Mouse (Mus musculus): ENCODE measurements around the gene Hp1bp3. TPM values are rescaled to one million over a fixed set of nuclear protein-coding genes. Genes with fewer than 3 reads are reported as not detected.

Gene Hp1bp3
- polyA plus RNA-seq (2015; fragmentation: Nextera tagmentation; extraction: Ambion mirVana), result 155 and 173 TPM in 2 replicates

DNA sequence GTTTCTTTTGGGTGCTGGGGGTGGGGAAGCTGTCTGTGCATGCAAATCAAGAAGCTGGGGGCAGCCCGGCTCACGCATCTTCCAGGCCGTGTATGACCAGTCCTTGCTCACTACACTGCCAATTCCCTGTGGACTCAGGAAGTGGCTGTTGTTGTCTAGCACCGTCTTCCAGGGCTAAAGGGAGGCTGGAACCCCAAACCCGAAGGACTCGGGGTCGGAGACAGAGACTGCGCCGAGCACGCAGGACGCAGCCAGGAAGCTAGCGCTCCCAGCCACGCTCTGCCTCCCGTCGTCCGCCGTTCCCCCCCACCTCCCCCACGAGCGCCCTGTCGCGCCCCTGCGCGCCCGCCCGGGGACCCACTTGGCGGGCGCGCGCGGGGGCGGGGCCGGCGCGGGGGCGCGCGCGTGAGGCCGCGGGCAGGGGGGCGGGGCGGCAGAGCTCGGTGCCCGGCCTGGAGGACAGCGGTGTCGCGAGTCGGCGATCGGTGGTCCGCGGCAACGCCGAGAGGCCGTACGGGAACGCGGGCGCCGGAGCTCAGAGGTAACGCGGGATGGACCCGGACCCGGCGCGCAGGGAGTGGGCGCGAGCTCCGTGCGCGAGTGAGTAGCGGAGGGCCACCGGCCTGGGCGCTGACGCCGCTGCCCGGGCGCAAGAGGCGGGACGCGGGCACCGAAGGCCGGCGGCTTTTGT is at the start of gene Hp1bp3:
TSS of gene Hp1bp3 (plus strand) at position 97 of the 691 bp plus-strand sequence.
- peak; percentile 90 for DNase-seq (ENCODE audit: low spot score)

DNA sequence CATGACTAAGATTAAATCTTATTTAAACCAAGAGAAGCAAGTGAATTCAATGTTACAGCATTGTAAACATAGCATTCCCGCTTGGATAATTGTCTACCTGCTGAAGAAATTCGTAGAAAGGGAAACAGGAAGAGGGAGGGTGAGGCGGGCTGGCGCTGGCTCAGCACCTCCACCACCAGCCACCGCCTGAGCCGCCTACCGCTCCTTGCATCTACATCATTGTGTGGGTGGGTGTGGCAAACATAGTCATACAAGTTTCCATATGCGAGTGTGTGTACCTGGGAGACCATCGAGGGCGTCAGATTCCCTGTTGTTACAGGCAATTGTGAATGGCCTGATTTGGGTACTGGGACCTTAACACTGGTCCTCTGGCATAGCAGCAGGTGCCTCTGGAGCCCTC is 49.6 kb upstream of the Hp1bp3 start:
- DNase-seq (ENCODE audit: low spot score), result no peak

DNA sequence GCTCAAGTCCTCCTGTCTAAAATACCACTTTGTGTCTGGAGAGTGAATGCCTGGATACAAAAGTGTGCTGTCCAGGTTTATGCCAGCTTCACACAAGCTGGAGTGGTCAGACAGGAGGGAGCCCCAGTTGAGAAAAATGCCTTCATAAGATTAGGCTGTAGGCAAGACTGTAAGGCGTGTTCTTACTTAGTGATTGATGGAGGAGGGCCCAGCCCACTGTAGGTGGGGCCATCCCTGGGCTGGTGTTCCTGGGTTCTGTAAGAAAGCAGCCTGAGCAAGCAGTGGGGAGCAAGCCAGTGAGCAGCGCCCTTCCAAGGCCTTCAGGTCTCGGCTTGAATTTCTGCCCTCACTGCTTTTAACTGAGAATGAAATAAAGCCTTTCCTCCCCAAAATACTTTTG is 47.9 kb upstream of the Hp1bp3 start:
- no peak for DNase-seq (ENCODE audit: low spot score)

DNA sequence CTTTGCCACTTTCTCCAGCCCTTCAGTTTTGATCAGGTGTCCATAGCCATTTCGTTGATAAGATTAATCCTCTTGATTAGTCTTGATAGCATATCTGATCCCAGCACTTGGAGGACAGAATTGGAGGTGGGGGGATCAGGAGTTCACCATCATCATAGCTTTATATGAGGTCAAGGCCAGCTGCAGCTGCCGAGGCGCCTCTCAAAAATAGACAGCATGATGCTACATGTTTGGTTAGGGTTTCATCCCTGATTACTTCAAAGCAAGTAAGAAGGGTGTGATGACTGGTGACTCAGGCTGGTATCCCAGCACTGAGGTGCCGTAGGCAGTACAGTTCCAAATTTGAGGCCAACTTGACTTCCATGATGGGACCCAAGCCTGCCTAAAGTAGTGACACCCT is 46.7 kb upstream of the Hp1bp3 start:
- no peak for DNase-seq (ENCODE audit: low spot score)

DNA sequence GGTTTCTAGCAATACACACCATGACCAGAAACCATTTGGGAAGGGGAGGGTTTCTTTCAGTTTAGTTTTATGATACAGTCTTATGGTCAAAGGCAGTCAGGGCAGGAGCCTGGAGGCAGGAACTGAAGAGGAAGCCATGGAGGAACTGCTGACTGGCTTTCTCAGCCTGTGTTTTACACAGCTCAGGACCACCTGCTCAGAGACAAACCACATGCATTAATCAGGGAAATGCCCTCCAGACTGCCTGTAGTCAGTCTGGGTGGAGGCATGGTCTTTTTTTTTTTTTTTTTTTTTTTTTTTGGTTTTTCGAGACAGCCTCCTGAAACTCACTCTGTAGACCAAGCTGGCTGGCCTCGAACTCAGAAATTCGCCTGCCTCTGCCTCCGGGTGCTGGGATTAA is 43.4 kb upstream of the Hp1bp3 start:
- no peak for DNase-seq (ENCODE audit: low spot score)

DNA sequence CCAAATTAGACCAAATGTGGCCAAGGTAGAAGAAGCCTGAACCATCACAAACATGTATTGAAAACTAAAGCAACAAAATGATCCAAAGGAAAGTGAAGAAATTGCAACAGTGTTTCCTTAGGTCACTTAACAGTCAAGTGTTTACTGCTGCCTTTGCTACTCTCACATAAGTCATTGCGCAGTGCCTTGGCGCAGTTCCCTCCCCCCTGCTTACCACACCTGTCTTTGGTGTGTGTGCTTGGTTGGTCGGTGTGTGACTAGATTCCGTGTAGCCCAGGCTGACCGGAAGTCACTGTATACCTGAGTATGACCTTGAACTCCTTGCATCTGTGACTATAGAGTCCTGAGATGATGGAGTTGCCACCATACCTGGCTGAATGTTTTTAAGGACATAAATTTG is 36.7 kb upstream of the Hp1bp3 start:
- DNase-seq (ENCODE audit: low spot score), result no peak

DNA sequence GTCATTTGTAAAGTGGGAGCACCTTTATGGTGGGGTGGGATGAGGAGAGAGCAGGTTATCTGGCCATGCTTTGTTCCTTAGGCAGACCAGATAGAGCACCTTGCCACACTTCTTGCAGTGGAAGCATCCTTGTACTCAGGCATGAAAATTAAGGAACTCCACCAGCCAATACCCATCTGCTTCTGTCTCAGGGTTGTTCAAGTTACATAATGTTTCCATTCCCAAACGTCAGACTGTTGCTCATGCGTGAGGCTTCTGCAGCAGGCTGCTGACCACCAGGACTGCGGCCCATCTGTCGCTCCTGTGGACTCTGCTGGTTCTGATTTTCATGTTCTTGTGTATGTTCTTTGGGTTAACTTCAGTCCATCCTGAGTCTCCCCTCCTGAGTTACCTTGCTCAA is 35.4 kb upstream of the Hp1bp3 start:
- DNase-seq (ENCODE audit: low spot score), result no peak

DNA sequence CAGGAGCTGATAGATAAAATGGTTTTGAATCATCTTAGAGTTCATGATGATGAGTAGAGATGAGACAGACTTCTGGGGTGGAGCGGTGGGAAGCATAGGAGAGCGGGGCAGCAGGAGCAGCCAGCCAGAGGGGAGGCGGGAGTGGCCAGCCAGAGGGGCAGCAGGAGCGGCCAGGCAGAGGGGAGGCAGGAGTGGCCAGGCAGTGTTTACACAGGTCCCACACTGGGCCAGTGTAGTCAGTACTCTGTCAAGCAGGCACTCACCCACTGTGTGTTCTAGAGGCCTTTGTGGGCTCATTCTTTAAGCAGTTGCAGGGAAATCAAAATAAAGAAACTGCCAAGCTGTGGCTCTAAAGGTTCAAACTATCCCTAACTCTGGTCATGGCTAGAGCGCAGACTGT is 32.0 kb upstream of the Hp1bp3 start:
- no peak for DNase-seq (ENCODE audit: low spot score)

DNA sequence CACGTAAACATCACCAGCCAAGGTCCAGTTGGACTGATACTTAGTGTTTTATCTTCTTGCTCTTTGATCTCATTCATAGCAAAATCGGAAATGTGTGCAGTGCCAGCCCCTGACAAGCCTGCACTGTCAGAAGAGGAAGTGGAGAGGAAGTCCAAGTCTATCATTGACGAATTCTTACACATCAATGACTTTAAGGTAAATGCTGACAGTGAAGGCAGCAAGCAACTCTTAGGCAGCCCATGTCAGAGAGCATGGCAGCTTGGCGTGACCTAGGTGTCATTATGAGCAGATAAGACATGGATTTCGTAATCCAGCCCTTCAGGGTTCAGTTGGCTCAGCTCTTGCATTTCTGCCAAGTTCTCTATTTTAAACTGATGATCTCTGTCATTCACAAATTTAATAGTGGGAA is 31.5 kb upstream of the Hp1bp3 start:
- no peak for DNase-seq (ENCODE audit: low spot score)

DNA sequence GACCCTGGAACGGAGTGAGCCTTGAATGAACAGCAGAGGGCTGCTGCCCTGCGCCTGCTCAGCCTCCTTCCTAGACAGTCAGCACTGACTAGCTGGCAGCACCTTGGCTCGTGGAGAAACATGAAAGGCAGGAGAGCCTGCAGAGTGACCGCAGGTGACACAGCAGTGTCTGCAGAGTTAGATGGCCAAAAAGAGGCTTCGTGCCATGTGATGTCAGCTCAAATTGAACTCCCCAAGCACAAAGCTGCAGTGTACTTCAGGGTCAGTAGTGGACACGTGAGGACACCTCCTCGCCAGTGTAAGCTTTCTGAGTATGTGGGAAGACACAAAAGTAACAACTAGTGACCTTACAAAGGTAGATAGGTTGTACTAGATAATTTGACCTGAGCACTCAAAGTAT is 30.1 kb upstream of the Hp1bp3 start:
- DNase-seq (ENCODE audit: low spot score), result no peak

DNA sequence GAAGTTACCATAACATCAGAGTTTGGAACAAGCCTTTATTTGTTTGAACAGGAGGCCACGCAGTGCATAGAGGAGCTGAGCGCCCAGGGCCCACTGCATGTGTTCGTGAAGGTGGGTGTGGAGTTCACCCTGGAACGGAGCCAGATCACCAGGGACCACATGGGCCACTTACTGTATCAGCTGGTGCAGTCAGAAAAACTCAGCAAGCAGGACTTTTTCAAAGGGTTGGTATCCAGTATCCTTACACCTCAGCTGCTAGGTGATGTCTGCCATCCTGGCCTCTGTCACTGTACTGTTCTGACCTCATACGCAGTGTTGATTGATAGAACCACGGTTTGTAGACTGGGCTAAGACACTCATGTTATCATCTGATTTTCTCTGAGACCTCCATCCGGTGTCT is 28.1 kb upstream of the Hp1bp3 start:
- no peak for DNase-seq (ENCODE audit: low spot score)

DNA sequence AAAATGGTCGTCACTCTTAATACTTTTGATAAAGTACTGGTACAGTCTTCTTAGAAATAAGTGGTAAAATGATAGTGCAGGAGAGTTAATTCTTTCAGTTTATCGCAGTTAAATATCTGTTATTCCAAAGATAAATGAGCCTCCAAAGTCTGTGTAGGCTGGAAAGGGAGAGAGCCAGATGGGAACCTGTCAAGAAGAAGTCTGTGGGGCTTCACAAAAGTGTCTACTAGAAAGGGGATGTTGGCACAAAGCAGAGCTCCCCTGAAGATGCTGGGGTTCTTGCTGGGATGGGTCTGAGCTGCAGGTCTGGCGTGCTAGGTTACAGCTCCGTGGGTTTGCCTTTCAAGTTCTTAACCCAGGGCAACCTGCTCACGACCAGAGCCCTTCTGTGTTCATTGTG is 23.5 kb upstream of the Hp1bp3 start:
- DNase-seq (ENCODE audit: low spot score), result no peak

DNA sequence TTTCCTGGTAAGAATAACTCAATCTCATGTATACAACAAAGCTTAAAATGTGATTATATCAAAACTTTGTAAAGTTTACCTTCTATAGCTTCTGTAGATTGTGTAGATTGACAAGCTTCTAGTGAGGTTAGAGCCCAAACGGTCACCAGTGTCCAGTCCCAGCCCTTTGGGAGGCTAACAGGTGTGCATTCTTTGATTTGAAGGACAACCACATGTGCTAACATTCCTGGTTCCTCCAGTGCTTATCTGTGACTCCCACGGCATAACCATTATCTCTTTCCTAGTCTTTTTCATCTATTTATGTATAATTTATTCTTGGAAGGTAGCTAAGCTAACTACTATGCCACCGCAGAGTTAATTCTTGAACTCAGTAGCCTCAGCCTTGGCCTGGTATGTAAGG is 15.3 kb upstream of the Hp1bp3 start:
- no peak for DNase-seq (ENCODE audit: low spot score)

DNA sequence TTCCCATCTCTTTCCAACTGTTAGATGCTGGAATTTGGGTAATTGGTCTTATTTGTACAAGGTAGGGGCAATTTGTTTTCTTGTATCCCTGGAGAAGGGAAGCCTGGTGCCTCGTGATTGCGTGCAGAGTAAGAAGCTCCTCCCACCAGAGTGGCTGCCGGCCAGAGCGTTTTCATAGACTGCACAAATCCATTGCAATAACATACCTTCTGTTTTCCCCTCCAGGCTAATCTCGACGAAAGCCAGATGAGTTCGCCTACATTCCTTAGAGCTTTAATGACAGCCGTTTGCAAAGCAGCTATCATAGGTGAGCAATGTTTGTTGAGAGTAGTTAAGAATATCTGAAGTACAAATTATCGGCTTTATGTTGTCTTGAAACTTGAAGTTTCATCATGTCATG is 14.4 kb upstream of the Hp1bp3 start:
- no peak for DNase-seq (ENCODE audit: low spot score)

DNA sequence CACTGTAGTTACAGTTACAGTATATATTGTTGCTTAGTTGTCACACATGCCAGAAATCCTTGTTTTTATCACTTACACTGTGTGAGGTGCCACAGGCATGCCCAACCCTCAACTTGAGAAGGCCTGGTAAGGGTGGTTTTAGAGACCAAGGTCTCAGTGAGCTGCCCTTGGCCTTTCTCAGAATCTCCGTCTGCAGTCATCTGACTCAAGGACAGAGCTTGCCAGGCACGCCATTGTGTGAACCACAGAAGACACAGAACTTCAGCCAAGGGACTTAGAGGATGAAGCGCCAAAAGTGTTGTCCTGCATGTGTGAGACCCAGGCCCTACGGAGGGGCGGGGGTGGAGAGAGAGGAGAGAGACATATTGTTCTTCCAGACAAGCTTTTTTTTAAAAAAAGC is 6.0 kb upstream of the Hp1bp3 start:
- DNase-seq (ENCODE audit: low spot score), result no peak

DNA sequence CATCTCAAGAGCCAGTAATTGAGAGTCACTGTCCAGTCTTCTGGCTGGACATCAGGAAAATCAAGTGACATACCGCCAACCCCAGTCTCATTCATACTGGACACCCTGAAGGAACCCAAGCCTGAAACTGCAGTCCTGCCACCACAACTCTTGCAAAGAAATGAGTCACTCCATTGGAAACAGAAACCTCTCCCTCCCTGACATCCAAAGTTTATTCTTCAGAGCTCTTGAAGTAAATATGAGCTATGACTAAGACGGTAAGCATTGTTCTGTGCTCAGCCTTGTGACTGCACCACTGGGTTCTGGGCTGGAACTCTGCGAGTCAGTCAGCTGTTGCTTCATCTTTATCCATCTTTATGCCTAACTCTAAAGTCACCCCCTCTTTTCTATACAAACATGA is 2.2 kb upstream of the Hp1bp3 start:
- DNase-seq (ENCODE audit: low spot score), result no peak

DNA sequence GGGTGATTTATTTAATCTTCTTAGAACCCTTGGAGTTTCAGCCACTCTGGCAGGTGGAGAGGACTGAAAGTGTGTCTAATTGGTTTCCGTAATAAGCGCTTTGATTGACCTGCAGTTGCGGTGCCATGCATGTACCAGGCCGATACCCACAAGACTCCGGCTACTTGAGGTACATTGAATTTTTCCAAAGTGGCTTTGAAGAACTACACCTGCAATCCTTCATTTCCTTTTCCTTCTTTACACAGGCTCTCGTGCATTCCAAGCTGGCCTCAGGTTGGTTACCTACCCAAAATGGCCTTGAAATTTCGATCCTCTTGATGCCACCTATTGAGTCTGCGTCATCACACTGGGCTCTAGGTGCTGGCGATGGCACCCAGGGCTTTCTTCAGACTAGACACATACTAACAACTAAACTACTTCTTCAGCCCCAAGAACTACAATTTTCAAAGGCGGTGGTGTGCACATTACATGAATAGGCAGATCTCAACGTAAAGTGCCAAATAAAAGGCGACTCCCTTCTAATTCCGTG is 361 bp upstream of the Hp1bp3 start:
- no peak for DNase-seq (ENCODE audit: low spot score)

DNA sequence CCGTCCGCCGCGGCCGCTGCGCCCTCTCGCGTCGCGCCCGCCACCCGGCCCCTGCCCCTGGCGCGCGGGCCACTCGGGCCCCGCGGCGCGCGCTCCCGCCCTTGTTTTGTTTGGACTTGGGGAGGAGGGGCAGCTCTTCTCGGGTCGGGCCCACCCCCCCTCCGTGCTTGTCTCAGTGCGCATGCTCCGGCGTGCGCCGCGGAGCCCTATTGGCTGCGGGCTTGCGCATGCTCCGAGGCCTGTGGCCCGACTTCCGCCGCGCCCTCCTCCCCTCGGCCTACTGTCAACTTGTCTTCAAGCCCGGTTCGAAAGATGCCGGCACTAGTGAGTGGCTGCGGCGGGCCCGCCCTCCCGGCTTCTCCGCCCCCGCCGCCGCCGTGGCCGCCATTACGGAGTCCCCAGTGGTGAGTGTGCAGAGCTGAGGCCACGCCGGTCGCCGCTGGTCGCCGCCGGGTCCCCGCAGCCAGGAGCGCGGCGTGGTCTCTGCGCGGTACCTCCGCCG is 846 bp downstream of the Hp1bp3 start:
- DNase-seq (ENCODE audit: low spot score), result peak; percentile 98

DNA sequence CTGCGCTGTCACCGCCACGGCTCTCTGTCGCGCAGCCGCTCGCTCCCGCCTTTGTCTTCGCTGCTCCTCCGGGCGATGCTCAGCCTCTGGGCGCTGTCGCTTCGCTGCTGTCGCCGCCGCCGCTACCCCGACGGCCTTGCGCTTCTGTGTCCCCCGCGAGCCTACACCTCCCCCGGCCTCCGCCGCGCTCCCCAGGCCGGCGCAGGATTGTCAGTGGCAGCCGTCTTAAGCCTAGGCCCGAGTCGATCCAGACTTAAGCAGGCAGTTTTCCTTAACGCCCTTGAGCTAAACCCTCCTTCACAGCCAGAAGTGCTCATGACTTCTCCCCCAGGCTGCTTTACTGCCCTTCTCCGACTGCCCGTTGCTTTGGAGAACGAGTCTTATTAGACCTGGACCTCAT is 1.3 kb downstream of the Hp1bp3 start:
- no peak for DNase-seq (ENCODE audit: low spot score)

DNA sequence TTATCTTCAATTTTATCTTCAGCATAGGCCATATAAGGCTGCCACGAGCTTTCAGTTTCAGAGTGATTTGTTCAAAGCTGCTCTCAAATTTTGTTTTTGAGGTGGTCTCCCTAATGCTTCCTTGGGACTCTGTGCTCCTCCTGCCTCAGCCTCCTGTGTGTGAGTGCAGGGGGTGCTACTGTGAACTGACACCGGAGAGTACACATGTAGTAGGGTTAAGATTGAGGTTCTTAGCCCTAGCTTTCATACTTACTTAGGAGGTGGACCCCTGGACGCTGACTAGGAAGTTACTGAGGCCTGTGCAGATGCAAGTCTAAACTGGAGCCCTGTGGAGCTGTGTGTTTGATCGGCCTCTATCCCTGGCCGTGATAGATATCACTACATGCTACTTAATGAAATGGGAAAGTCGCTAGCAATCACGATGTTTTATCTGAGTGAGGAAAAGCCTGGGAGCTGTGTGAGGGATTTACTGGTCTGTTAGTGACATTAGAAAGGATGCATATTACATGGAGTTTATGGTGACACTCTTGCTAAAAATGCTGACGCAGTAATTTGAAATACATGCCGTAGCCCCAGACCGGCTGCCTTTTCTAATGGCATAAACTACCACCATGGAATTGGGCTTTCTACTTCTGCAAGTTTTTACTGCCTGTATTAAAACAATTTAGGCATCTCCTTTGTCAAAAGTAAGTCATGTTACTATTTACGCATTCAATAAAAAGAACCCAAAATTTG is 2.0 kb downstream of the Hp1bp3 start:
- DNase-seq (ENCODE audit: low spot score), result no peak

DNA sequence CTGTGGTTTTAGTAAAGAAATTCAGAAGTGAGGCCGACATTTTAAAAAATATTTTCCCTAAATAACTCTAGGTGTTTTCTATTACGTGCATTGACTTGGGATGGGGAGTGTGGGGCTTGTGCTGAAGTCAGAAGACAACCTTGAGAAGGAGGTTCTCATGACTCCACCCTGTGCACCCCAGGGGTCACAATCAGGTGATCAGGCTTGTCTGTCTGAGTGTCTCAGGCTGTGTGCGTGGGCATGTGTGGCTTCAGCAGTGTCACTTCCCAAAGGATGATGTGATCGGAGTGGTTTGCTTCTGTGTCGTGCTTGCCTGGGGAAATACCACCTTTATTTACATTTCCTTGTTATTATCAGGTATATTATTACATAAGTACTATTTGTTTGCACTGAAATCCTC is 3.2 kb downstream of the Hp1bp3 start:
- DNase-seq (ENCODE audit: low spot score), result no peak

DNA sequence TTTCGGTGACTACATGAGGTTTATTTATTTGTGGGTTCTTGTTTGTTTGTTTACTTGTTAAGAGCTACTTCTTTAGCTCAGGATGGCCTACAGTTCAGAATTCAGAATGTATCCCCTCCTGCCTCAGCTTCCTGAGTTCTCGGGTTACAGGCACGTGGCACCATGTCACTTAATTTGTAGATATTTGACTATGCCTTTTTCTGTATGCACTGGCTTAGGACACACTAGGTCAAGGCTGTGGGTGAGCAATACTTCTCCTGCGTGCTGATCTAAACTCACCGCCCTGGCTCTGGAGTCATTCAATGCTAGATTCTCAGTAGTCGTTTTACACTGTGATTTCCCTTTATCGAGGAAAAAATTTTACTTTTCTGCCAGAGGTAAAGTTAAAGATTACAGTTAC is 4.7 kb downstream of the Hp1bp3 start:
- no peak for DNase-seq (ENCODE audit: low spot score)

DNA sequence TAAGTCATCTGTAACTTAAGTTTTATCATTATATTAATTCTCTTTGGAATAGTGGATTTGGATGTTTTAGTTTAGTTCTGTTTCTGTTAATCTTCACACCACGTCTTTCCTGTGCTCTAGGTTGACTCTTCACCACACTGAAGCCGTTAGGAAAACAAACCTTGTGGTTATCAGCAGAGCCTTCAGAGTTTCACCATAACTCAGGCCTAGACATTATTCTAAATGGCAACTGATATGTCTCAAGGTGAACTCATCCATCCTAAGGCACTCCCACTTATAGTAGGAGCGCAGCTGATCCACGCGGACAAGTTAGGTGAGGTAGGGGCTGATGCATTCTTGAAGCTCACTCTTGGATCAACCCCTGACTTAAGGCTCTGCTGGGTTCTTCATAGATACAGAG is 5.3 kb downstream of the Hp1bp3 start:
- no peak for DNase-seq (ENCODE audit: low spot score)

Data from thymus, postnatal 0 days (tissue).